Mouse (Mus musculus): ENCODE measurements around the gene Zdhhc4. TPM values are rescaled to one million over a fixed set of nuclear protein-coding genes. Genes with fewer than 3 reads are reported as not detected.

Gene Zdhhc4
- 22.5 to 39.9 TPM (median 33.8 TPM) in 3 replicates for total RNA-seq (2017)

- ATAC-seq (replicated peaks; ENCODE audit: insufficient number of reproducible peaks, low FRiP score, low TSS enrichment, poor library complexity, severe bottlenecking): peak; percentile 83
Measured at GRCm38 (mm10) chr5:143328690-143329495, at the start of gene Zdhhc4. Gene Zdhhc4, minus strand, starts transcription at chr5:143329256.

- ATAC-seq (replicated peaks; ENCODE audit: insufficient number of reproducible peaks, low FRiP score, low TSS enrichment, poor library complexity, severe bottlenecking): no peak
Measured at GRCm38 (mm10) chr5:143376156-143376555, 47.1 kb upstream of the Zdhhc4 start.

GRCm38 (mm10) chr5:143375242-143375641 is 46.2 kb upstream of the Zdhhc4 start:
- ATAC-seq (replicated peaks; ENCODE audit: insufficient number of reproducible peaks, low FRiP score, low TSS enrichment, poor library complexity, severe bottlenecking): peak; percentile 30; the same call in 1 of the 2 replicates

GRCm38 (mm10) chr5:143372818-143373217 is 43.8 kb upstream of the Zdhhc4 start:
- no peak for ATAC-seq (replicated peaks; ENCODE audit: insufficient number of reproducible peaks, low FRiP score, low TSS enrichment, poor library complexity, severe bottlenecking)

GRCm38 (mm10) chr5:143371146-143371510 is 42.1 kb upstream of the Zdhhc4 start:
- no peak for ATAC-seq (replicated peaks; ENCODE audit: insufficient number of reproducible peaks, low FRiP score, low TSS enrichment, poor library complexity, severe bottlenecking)

- ATAC-seq (replicated peaks; ENCODE audit: insufficient number of reproducible peaks, low FRiP score, low TSS enrichment, poor library complexity, severe bottlenecking): no peak
Measured at GRCm38 (mm10) chr5:143370416-143371145, 41.5 kb upstream of the Zdhhc4 start.

- ATAC-seq (replicated peaks; ENCODE audit: insufficient number of reproducible peaks, low FRiP score, low TSS enrichment, poor library complexity, severe bottlenecking): no peak
Measured at GRCm38 (mm10) chr5:143369611-143370255, 40.7 kb upstream of the Zdhhc4 start.

- no peak for ATAC-seq (replicated peaks; ENCODE audit: insufficient number of reproducible peaks, low FRiP score, low TSS enrichment, poor library complexity, severe bottlenecking)
Measured at GRCm38 (mm10) chr5:143367931-143368330, 38.9 kb upstream of the Zdhhc4 start.

- ATAC-seq (replicated peaks; ENCODE audit: insufficient number of reproducible peaks, low FRiP score, low TSS enrichment, poor library complexity, severe bottlenecking): no peak
Measured at GRCm38 (mm10) chr5:143363678-143364615, 34.9 kb upstream of the Zdhhc4 start.

- ATAC-seq (replicated peaks; ENCODE audit: insufficient number of reproducible peaks, low FRiP score, low TSS enrichment, poor library complexity, severe bottlenecking): no peak
Measured at GRCm38 (mm10) chr5:143361428-143361827, 32.4 kb upstream of the Zdhhc4 start.

- ATAC-seq (replicated peaks; ENCODE audit: insufficient number of reproducible peaks, low FRiP score, low TSS enrichment, poor library complexity, severe bottlenecking): no peak
Measured at GRCm38 (mm10) chr5:143360000-143360399, 30.9 kb upstream of the Zdhhc4 start.

- no peak for ATAC-seq (replicated peaks; ENCODE audit: insufficient number of reproducible peaks, low FRiP score, low TSS enrichment, poor library complexity, severe bottlenecking)
Measured at GRCm38 (mm10) chr5:143359263-143359662, 30.2 kb upstream of the Zdhhc4 start.

- no peak for ATAC-seq (replicated peaks; ENCODE audit: insufficient number of reproducible peaks, low FRiP score, low TSS enrichment, poor library complexity, severe bottlenecking)
Measured at GRCm38 (mm10) chr5:143357564-143357963, 28.5 kb upstream of the Zdhhc4 start.

- ATAC-seq (replicated peaks; ENCODE audit: insufficient number of reproducible peaks, low FRiP score, low TSS enrichment, poor library complexity, severe bottlenecking): no peak
Measured at GRCm38 (mm10) chr5:143356686-143357388, 27.8 kb upstream of the Zdhhc4 start, which contains the start of gene Grid2ip. Gene Grid2ip, plus strand, starts transcription at chr5:143357338.

- ATAC-seq (replicated peaks; ENCODE audit: insufficient number of reproducible peaks, low FRiP score, low TSS enrichment, poor library complexity, severe bottlenecking): no peak
Measured at GRCm38 (mm10) chr5:143356017-143356416, 27.0 kb upstream of the Zdhhc4 start.

GRCm38 (mm10) chr5:143346367-143346766 is 17.3 kb upstream of the Zdhhc4 start:
- no peak for ATAC-seq (replicated peaks; ENCODE audit: insufficient number of reproducible peaks, low FRiP score, low TSS enrichment, poor library complexity, severe bottlenecking)

GRCm38 (mm10) chr5:143339603-143340002 is 10.5 kb upstream of the Zdhhc4 start:
- no peak for ATAC-seq (replicated peaks; ENCODE audit: insufficient number of reproducible peaks, low FRiP score, low TSS enrichment, poor library complexity, severe bottlenecking)

- ATAC-seq (replicated peaks; ENCODE audit: insufficient number of reproducible peaks, low FRiP score, low TSS enrichment, poor library complexity, severe bottlenecking): no peak
Measured at GRCm38 (mm10) chr5:143336559-143336958, 7.5 kb upstream of the Zdhhc4 start.

All from monocyte, adult 5-6 weeks (primary cell).